Mouse (Mus musculus) megakaryocyte-erythroid progenitor cell, adult 5-6 weeks (primary cell): ENCODE measurements around the gene Ppp1r8. TPM values are rescaled to one million over a fixed set of nuclear protein-coding genes. Genes with fewer than 3 reads are reported as not detected.

Experiments used
- ATAC-seq: replicated peaks from 2 replicates; pipeline ENCODE4 v1.8.0; 2016; ENCODE audit warnings: mild to moderate bottlenecking, inconsistent platforms; ENCODE audit not compliant: severe bottlenecking, poor library complexity, low FRiP score, low TSS enrichment
- total RNA-seq, 2 experiments: library from RNA; stranded (forward) in 1 of 2; stranded (reverse) in 1 of 2; fragments of 200-1000, 215-1000 nt in 1 of 2; fragments of >200 nt in 1 of 2; fragmentation: Nextera tagmentation in 1 of 2; gene quantifications; 2 replicates each; pipeline ENCODE4 v1.2.3; 2014 to 2017

Gene Ppp1r8
- total RNA-seq, 2 experiments from 2014 or later = 67.6 to 88.5 TPM

DNA sequence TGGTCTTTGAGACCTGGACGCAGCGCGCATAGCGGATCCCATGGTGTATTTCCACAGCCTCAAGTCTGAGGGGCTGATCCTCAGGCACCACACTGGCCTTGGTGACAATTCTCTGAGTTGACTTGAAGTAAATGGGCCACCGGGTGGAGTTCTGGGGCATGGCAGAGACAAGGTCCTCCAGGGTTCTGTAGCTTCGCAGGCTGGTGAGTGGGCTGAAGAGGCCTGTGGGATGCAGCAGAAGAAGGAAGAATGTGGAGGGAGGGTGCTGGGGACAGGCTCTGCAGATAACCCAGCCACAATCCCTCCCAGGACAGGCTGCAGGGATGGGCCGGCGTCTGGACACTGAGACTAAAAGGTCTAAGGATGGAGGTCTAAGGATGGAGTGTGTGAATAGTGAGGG is 53.2 kb downstream of the Ppp1r8 start:
- no peak for ATAC-seq

DNA sequence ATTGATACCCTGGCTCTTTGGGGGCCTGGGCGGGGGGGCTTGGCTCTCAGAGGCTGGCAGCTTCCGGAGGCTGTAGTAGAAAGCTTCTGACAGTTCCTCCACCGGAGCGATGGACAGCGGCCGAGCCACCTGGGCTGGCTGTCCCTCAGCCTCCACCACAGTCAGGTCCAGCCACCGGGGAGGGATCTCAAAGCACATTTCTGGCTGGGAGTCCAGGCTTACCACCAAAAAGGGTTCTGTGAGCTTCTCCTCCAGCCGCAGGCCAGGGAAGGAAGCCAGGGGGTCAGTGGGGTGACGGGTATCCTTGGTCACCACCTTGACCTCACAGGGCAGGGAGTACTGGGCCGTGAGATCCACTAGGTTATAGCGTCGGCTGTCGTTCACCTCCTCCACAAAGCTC is 57.7 kb downstream of the Ppp1r8 start:
- ATAC-seq = no peak

DNA sequence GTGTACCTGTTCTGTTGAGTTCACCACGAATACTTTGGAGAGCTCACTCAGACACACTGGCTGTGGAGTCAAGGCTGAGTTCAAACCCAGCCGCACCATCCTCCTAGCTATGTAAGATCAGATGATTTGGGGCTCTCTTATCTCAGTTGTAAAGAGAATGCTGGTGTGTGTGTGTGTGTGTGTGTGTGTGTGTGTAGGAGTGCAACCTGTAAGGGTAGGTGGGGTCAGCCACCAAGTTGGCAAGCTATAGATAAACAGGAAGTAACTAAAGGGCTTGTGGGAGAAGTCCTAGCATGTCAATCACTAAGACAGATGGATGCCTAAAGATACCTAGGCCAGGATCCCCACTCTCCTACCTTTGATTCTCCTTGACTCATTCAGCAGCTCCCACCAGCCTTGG is 59.2 kb downstream of the Ppp1r8 start:
- 0 out of 2 replicates have a peak, but pooled peaks have one; percentile 28 for ATAC-seq

DNA sequence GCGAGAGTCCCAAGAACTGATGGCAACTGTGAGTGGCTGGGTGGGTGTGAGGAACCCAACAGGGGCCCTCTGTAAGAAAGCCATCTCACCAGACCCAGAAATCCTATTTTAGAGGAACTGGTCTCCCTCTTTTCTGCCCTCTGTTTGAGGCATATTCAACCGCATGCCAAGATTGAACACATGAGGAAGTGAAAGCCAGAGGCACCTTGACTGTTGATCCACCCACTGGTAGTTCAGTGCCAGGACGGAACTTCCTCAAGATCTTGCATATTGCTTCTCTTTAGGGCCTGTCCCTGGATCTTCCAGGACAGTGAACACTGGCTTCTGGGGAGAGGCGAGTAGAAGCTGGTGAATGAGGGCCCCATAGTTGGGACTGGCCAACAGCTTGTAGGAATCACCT is 62.7 kb downstream of the Ppp1r8 start:
- no peak for ATAC-seq

DNA sequence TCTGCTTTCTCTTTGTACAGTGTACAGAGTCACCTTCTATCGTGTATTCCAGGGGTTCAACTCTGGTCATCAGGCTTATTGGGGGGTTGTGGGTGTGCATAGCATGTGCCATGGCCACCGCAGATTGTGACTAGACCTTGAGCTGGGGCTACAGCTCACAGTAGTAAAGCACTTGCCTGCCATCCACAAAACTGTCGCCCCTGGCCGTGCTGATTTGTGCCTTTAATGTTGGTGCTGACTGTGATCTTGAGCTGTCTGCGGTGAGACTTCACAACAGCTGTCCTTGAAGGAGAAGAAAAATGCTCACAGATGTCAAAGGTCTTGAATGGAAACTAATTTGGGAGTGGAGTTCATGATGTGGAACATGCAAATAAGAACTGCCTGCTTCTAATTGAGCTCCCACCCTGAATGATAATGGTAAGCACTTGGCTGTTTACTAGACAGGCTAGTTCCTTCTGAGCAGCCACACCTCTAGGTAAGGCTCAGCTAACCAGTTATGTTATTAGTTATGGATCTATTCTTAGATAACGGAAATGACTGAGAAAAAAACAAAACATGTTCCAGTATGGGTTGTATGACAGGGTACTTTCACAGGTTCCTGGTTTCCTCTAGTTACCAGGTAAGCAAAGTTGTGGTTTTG is 64.3 kb downstream of the Ppp1r8 start:
- no peak for ATAC-seq

Other genes starting within 250 kb of the Ppp1r8 start
- gene Eya3, start 204.2 kb downstream of the Ppp1r8 start, total RNA-seq (2014; fragmentation: Nextera tagmentation) = 34.3 and 35.4 TPM in 2 replicates
- 22.3 and 25.2 TPM in 2 replicates for gene Eya3, start 204.2 kb downstream of the Ppp1r8 start, total RNA-seq (2017)
- 0.92 and 2.9 TPM in 2 replicates for gene Xkr8, start 110.6 kb downstream of the Ppp1r8 start, total RNA-seq (2014; fragmentation: Nextera tagmentation)
- gene Xkr8, start 110.6 kb downstream of the Ppp1r8 start, total RNA-seq (2017) = 0.42 and 1.9 TPM in 2 replicates
- not detected in 2 replicates for gene Smpdl3b, start 85.9 kb downstream of the Ppp1r8 start, total RNA-seq (2014; fragmentation: Nextera tagmentation)
- not detected in 2 replicates for gene Smpdl3b, start 85.9 kb downstream of the Ppp1r8 start, total RNA-seq (2017)
- 108 and 128 TPM in 2 replicates for gene Rpa2, start 74.8 kb downstream of the Ppp1r8 start, total RNA-seq (2014; fragmentation: Nextera tagmentation)
- 52.6 and 55.3 TPM in 2 replicates for gene Rpa2, start 74.8 kb downstream of the Ppp1r8 start, total RNA-seq (2017)
- 2.0 and 3.9 TPM in 2 replicates for gene Themis2, start 46.8 kb downstream of the Ppp1r8 start, total RNA-seq (2014; fragmentation: Nextera tagmentation)
- gene Themis2, start 46.8 kb downstream of the Ppp1r8 start, total RNA-seq (2017) = 0.80 and 1.7 TPM in 2 replicates
- 18.9 and 26.4 TPM in 2 replicates for gene Stx12, start 41.3 kb upstream of the Ppp1r8 start, total RNA-seq (2014; fragmentation: Nextera tagmentation)
- gene Stx12, start 41.3 kb upstream of the Ppp1r8 start, total RNA-seq (2017) = 24.7 and 25.4 TPM in 2 replicates
- 20.0 and 23.9 TPM in 2 replicates for gene Fam76a, start 79.4 kb upstream of the Ppp1r8 start, total RNA-seq (2014; fragmentation: Nextera tagmentation)
- 23.2 and 26.7 TPM in 2 replicates for gene Fam76a, start 79.4 kb upstream of the Ppp1r8 start, total RNA-seq (2017)
- 2.8 TPM in 1 of 2 replicates, not detected in the other for gene Fgr, start 130.9 kb upstream of the Ppp1r8 start, total RNA-seq (2014; fragmentation: Nextera tagmentation)
- 0.30 and 0.33 TPM in 2 replicates for gene Fgr, start 130.9 kb upstream of the Ppp1r8 start, total RNA-seq (2017)
- gene Ahdc1, start 168.1 kb upstream of the Ppp1r8 start, total RNA-seq (2014; fragmentation: Nextera tagmentation) = 4.8 and 7.0 TPM in 2 replicates
- 0.33 and 0.72 TPM in 2 replicates for gene Ahdc1, start 168.1 kb upstream of the Ppp1r8 start, total RNA-seq (2017)